Mouse (Mus musculus) heart, adult 2 months (tissue): ENCODE data around the gene Pitpnc1. TPM values are rescaled to one million over a fixed set of nuclear protein-coding genes. Genes with fewer than 3 reads are reported as not detected.

Experiments
- DNase-seq, 2 experiments: peaks; one replicate each; pipeline ENCODE4 v3.0.0; 2021
- H3K27ac ChIP-seq: fragments of 200-600 bp; 2 replicates; pipeline ENCODE4 v1.8.1; 2022
- H3K27me3 ChIP-seq: fragments of 200-500 bp; 2 replicates; pipeline ENCODE4 v1.6.1; 2012; ENCODE audit warnings: mild to moderate bottlenecking, low read length, inconsistent platforms, mixed read lengths; ENCODE audit not compliant: control insufficient read depth, insufficient read depth
- H3K36me3 ChIP-seq: fragments of 200-500 bp; 2 replicates; pipeline ENCODE4 v1.6.1; 2012; ENCODE audit warnings: low read length, inconsistent platforms; ENCODE audit not compliant: control insufficient read depth, insufficient read depth
- H3K4me1 ChIP-seq: fragments of 200-500 bp; 2 replicates; pipeline ENCODE4 v1.6.1; 2011; ENCODE audit warnings: low read length; ENCODE audit not compliant: control insufficient read depth, insufficient read depth
- H3K4me3 ChIP-seq: fragments of 200-600 bp; 2 replicates; pipeline ENCODE4 v1.8.1; 2022
- H3K79me2 ChIP-seq: fragments of 200-500 bp; replicated peaks from 2 replicates; pipeline ENCODE4 v1.6.1; 2012; ENCODE audit warnings: mild to moderate bottlenecking, inconsistent platforms, low read length, moderate library complexity, mixed read lengths; ENCODE audit not compliant: control insufficient read depth, insufficient read depth
- H3K9ac ChIP-seq: fragments of 200-500 bp; 2 replicates; pipeline ENCODE4 v1.6.1; 2012; ENCODE audit warnings: low read depth, mild to moderate bottlenecking, control low read depth, inconsistent platforms, low read length, mixed read lengths
- CTCF ChIP-seq: fragments of 200-600 bp; IDR thresholded peaks from 2 replicates; pipeline ENCODE4 v1.8.1; 2022; ENCODE audit warnings: antibody characterized with exemption, mild to moderate bottlenecking, moderate library complexity
- EP300 ChIP-seq: fragments of 200-500 bp; IDR thresholded peaks from 2 replicates; pipeline ENCODE4 v1.6.1; 2011; ENCODE audit warnings: low read depth, low read length, control low read depth; ENCODE audit not compliant: insufficient read depth
- POLR2A ChIP-seq: fragments of 200-500 bp; IDR thresholded peaks from 2 replicates; pipeline ENCODE4 v1.6.1; 2011; ENCODE audit warnings: mild to moderate bottlenecking, low read depth, low read length, control low read depth; ENCODE audit not compliant: insufficient read depth
- WGBS: fragments of 180-500 bp; shearing (Covaris S2); methylation state at CpG from one replicate; pipeline ENCODE4 v1.1.7; 2018; 5-methylcytosine and 5-hydroxymethylcytosine counted together
- intact Hi-C: fragments of 180-260 bp; cut with DNase I; formaldehyde crosslinking; loops from one replicate; pipeline ENCODE4 v1.15.1; 2025
- polyA plus RNA-seq: library from polyadenylated mRNA; depleted of rRNA; stranded (reverse); fragments of >200 nt; gene quantifications from 2 replicates; pipeline ENCODE4 v1.2.3, GENCODE M21; 2012
- total RNA-seq, 2 experiments: library from RNA; stranded (reverse); gene quantifications; 2 replicates each; pipeline ENCODE4 v1.2.3; 2021

The Pitpnc1 gene
- total and polyA plus RNA-seq, 3 experiments = 22.7 to 68.1 (median 66.4) TPM

GRCm38 (mm10) chr11:107407698-107408097 is 62.8 kb downstream of the Pitpnc1 start:
- no peak overlapping the region for H3K9ac ChIP-seq
- H3K79me2 ChIP-seq = peaks cover 12% of the 10 kb centered on the region
- DNase-seq = no peak
- no peaks in the 10 kb centered on the region for H3K36me3 ChIP-seq
- intact Hi-C loops = loop anchor here (2.0 kb wide), 1 partner anchor 19 kb away; no protein-coding TSS in a partner anchor
- H3K27me3 ChIP-seq = no peaks in the 10 kb centered on the region
- WGBS = 81% methylated on average over 9 of the region's 9 CpGs
- no peak for TF ChIP-seq EP300
- no peak for TF ChIP-seq CTCF
- no peak for TF ChIP-seq POLR2A
- H3K4me3 ChIP-seq = no peak overlapping the region
- H3K27ac ChIP-seq = no peak overlapping the region
- H3K4me1 ChIP-seq = peaks cover 1% of the 10 kb centered on the region; the same call in 1 of the 2 replicates

- no peaks in the 10 kb centered on the region for H3K36me3 ChIP-seq
- 95% methylated on average over 11 of the region's 11 CpGs for WGBS
- H3K9ac ChIP-seq = no peak overlapping the region
- H3K27me3 ChIP-seq = no peaks in the 10 kb centered on the region
- H3K4me1 ChIP-seq = peaks cover 1% of the 10 kb centered on the region; the same call in 1 of the 2 replicates
- H3K27ac ChIP-seq = no peak overlapping the region
- no peak for DNase-seq
- intact Hi-C loops = loop anchor here (2.0 kb wide), 1 partner anchor 17 kb away; no protein-coding TSS in a partner anchor
- TF ChIP-seq POLR2A (no peak), CTCF (no peak), EP300 (no peak)
- H3K79me2 ChIP-seq = peaks cover 8% of the 10 kb centered on the region
- H3K4me3 ChIP-seq = no peak overlapping the region
Measured at GRCm38 (mm10) chr11:107405606-107406333, 64.7 kb downstream of the Pitpnc1 start.

- no peak overlapping the region for H3K4me3 ChIP-seq
- no peaks in the 10 kb centered on the region for H3K27me3 ChIP-seq
- intact Hi-C loops = no loop called here
- DNase-seq = no peak
- H3K27ac ChIP-seq = no peak overlapping the region
- TF ChIP-seq POLR2A (no peak), CTCF (no peak), EP300 (no peak)
- H3K4me1 ChIP-seq = no peaks in the 10 kb centered on the region; the same call in 1 of the 2 replicates
- peaks cover 2% of the 10 kb centered on the region for H3K79me2 ChIP-seq
- H3K9ac ChIP-seq = no peak overlapping the region
- whole genome bisulfite sequencing = 45% methylated on average over 10 of the region's 10 CpGs
- no peaks in the 10 kb centered on the region for H3K36me3 ChIP-seq
Measured at GRCm38 (mm10) chr11:107403309-107403708, 67.2 kb downstream of the Pitpnc1 start.

- Histone ChIP-seq H3K36me3 (no peaks in the 10 kb centered on the region), H3K79me2 (peaks cover 2% of the 10 kb centered on the region), H3K4me3 (no peak overlapping the region), H3K4me1 (no peaks in the 10 kb centered on the region; the same call in 1 of the 2 replicates), H3K9ac (no peak overlapping the region), H3K27ac (no peak overlapping the region), H3K27me3 (no peaks in the 10 kb centered on the region)
- WGBS = 93% methylated on average over 5 of the region's 5 CpGs
- intact Hi-C loops = no loop called here
- no peak for DNase-seq
- TF ChIP-seq CTCF = peak; percentile 33
- TF ChIP-seq POLR2A = no peak
Measured at GRCm38 (mm10) chr11:107401839-107402590, 68.5 kb downstream of the Pitpnc1 start.

GRCm38 (mm10) chr11:107400826-107401225 is 69.7 kb downstream of the Pitpnc1 start:
- H3K9ac ChIP-seq = no peak overlapping the region
- TF ChIP-seq POLR2A = no peak
- TF ChIP-seq CTCF = no peak
- TF ChIP-seq EP300 = no peak
- H3K27me3 ChIP-seq = no peaks in the 10 kb centered on the region
- no peaks in the 10 kb centered on the region for H3K36me3 ChIP-seq
- no peak overlapping the region for H3K27ac ChIP-seq
- H3K79me2 ChIP-seq = peaks cover 2% of the 10 kb centered on the region
- no peak for DNase-seq
- 71% methylated on average over 7 of the region's 7 CpGs for WGBS
- intact Hi-C loops = no loop called here
- no peak overlapping the region for H3K4me3 ChIP-seq
- H3K4me1 ChIP-seq = no peaks in the 10 kb centered on the region; the same call in 1 of the 2 replicates

- Histone ChIP-seq H3K4me1 (no peaks in the 10 kb centered on the region; the same call in 1 of the 2 replicates), H3K9ac (no peak overlapping the region), H3K27me3 (no peaks in the 10 kb centered on the region), H3K27ac (no peak overlapping the region), H3K4me3 (no peak overlapping the region), H3K79me2 (peaks cover under 1% of the 10 kb centered on the region), H3K36me3 (no peaks in the 10 kb centered on the region)
- no peak for DNase-seq
- 85% methylated on average over 10 of the region's 10 CpGs for WGBS
- TF ChIP-seq EP300 (no peak), POLR2A (no peak), CTCF (no peak)
- intact Hi-C loops = no loop called here
Measured at GRCm38 (mm10) chr11:107400005-107400404, 70.5 kb downstream of the Pitpnc1 start.
